Mouse (Mus musculus) liver, embryonic 14.5 days (tissue): ENCODE measurements around the gene Pex16. TPM values are rescaled to one million over a fixed set of nuclear protein-coding genes. Genes with fewer than 3 reads are reported as not detected.

Experiments
- ATAC-seq: fragments of 200-750 bp; cut with Nextera tagmentation; 2 replicates; pipeline ENCODE4 v1.8.0; 2017; ENCODE audit warnings: moderate number of reproducible peaks, mild to moderate bottlenecking, moderate library complexity; ENCODE audit not compliant: insufficient read depth
- DNase-seq, 3 experiments: peaks; one replicate each; pipeline ENCODE4 v3.0.0-alpha.2; 2012 to 2013; ENCODE audit warnings: low read depth in 3 of 3, low spot score in 3 of 3
- H3K27ac ChIP-seq: fragments of 300-500 bp; sonication (generic); 2 replicates; pipeline ENCODE4 v1.5.1; 2014; ENCODE audit warnings: moderate library complexity, mild to moderate bottlenecking, control low read depth, inconsistent platforms
- H3K27me3 ChIP-seq: fragments of 300-500 bp; sonication (generic); 2 replicates; pipeline ENCODE4 v1.6.1; 2014; ENCODE audit warnings: mild to moderate bottlenecking, low read length, moderate library complexity; ENCODE audit not compliant: control insufficient read depth, insufficient read depth
- H3K36me3 ChIP-seq: fragments of 300-500 bp; sonication (generic); replicated peaks from 2 replicates; pipeline ENCODE4 v1.6.1; 2014; ENCODE audit warnings: low read depth; ENCODE audit not compliant: control insufficient read depth, insufficient read depth
- H3K4me1 ChIP-seq, 2 experiments: fragments of 200-500 bp in 1 of 2; fragments of 300-500 bp in 1 of 2; sonication (generic) in 1 of 2; replicated peaks; 2 replicates each; pipeline ENCODE4 v1.6.1; 2012 to 2014; ENCODE audit warnings: antibody characterized with exemption in 1 of 2, inconsistent platforms in 1 of 2, low read length in 1 of 2; ENCODE audit not compliant: control insufficient read depth in 2 of 2, insufficient read depth in 2 of 2
- H3K4me2 ChIP-seq: fragments of 300-500 bp; sonication (generic); 2 replicates; pipeline ENCODE4 v1.6.1; 2014; ENCODE audit warnings: low read depth, mild to moderate bottlenecking, control low read depth, moderate library complexity
- H3K4me3 ChIP-seq, 2 experiments: fragments of 200-500 bp in 1 of 2; fragments of 300-500 bp in 1 of 2; sonication (generic) in 1 of 2; 2 replicates each; pipeline ENCODE4 v1.5.1; 2012 to 2014; ENCODE audit warnings: low read depth in 2 of 2, low read length in 2 of 2, mild to moderate bottlenecking in 2 of 2, control low read depth in 1 of 2, inconsistent platforms in 1 of 2, moderate library complexity in 1 of 2; ENCODE audit not compliant: insufficient read depth in 1 of 2
- H3K9ac ChIP-seq: fragments of 300-500 bp; sonication (generic); replicated peaks from 2 replicates; pipeline ENCODE4 v1.6.1; 2014; ENCODE audit warnings: mild to moderate bottlenecking, control low read depth, moderate library complexity
- H3K9me3 ChIP-seq: fragments of 300-500 bp; sonication (generic); 2 replicates; pipeline ENCODE4 v1.6.1; 2016; ENCODE audit warnings: low read length, mixed read lengths; ENCODE audit not compliant: control insufficient read depth
- CTCF ChIP-seq: IDR thresholded peaks from 2 replicates; pipeline ENCODE4 v1.5.1; 2016; ENCODE audit warnings: antibody characterized with exemption, low read depth, control low read depth
- EP300 ChIP-seq: IDR thresholded peaks from 2 replicates; pipeline ENCODE4 v1.6.1; 2016; ENCODE audit warnings: antibody characterized with exemption, low read depth
- WGBS: fragments of 180-500 bp; shearing (Covaris S2); extraction: QIAGEN DNeasy Blood & Tissue Kit; methylation state at CpG from one replicate; pipeline ENCODE4 v1.1.7; 2014; ENCODE audit not compliant: insufficient replicate concordance; 5-methylcytosine and 5-hydroxymethylcytosine counted together
- polyA plus RNA-seq, 2 experiments: library from polyadenylated mRNA; depleted of rRNA in 1 of 2; stranded (reverse) in 1 of 2; unstranded in 1 of 2; fragments of >200 nt; fragmentation: Nextera tagmentation in 1 of 2; extraction: Ambion mirVana in 1 of 2; gene quantifications; 2 replicates each; pipeline versions ENCODE4 v1.2.1 to v1.2.3; 2012 to 2014

Pex16 gene
- polyA plus RNA-seq, 2 experiments = 15.5 to 19.5 TPM

GRCm38 (mm10) chr2:92381901-92382588 lies 7.6 kb downstream of the Pex16 start, which contains the start of gene 1700029I15Rik:
1700029I15Rik (plus strand) TSS chr2:92382538.
- Histone ChIP-seq H3K27me3 (no peaks in the 10 kb centered on the region; the same call in 1 of the 2 replicates), H3K4me2 (no peak within 1 kb of the TSS), H3K9me3 (no peaks in the 10 kb centered on the region), H3K36me3 (peaks cover 6% of the 10 kb centered on the region; the same call in 1 of the 2 replicates), H3K27ac (no peak within 1 kb of the TSS), H3K9ac (no peak within 1 kb of the TSS), H3K4me1 (no peaks in the 10 kb centered on the region), H3K4me3 (no peak within 1 kb of the TSS)
- TF ChIP-seq CTCF (no peak), EP300 (no peak)
- DNase-seq = no peak
- ATAC-seq = no peak
- WGBS = 70% methylated on average over 5 of the region's 5 CpGs

GRCm38 (mm10) chr2:92382759-92383158 lies 8.3 kb downstream of the Pex16 start:
- no peaks in the 10 kb centered on the region for H3K9me3 ChIP-seq
- H3K36me3 ChIP-seq = peaks cover 6% of the 10 kb centered on the region; the same call in 1 of the 2 replicates
- H3K4me1 ChIP-seq = no peaks in the 10 kb centered on the region
- H3K27me3 ChIP-seq = peaks cover 3% of the 10 kb centered on the region
- TF ChIP-seq EP300 (no peak), CTCF (no peak)
- H3K4me3 ChIP-seq = no peak overlapping the region
- ATAC-seq (no peak), DNase-seq (no peak)
- no peak overlapping the region for H3K9ac ChIP-seq
- H3K4me2 ChIP-seq = no peak overlapping the region
- WGBS = 77% methylated on average over 4 of the region's 4 CpGs
- H3K27ac ChIP-seq = no peak overlapping the region

- H3K9ac ChIP-seq = no peak overlapping the region
- TF ChIP-seq CTCF (no peak), EP300 (no peak)
- DNase-seq (no peak), ATAC-seq (no peak)
- H3K27ac ChIP-seq = no peak overlapping the region
- H3K4me3 ChIP-seq = no peak overlapping the region
- H3K4me1 ChIP-seq = no peaks in the 10 kb centered on the region
- H3K4me2 ChIP-seq = no peak overlapping the region
- H3K27me3 ChIP-seq = peaks cover 17% of the 10 kb centered on the region
- no peaks in the 10 kb centered on the region; the same call in 1 of the 2 replicates for H3K36me3 ChIP-seq
- 31% methylated on average over 4 of the region's 4 CpGs for WGBS
- no peaks in the 10 kb centered on the region for H3K9me3 ChIP-seq
These were observed 9.6 kb downstream of the Pex16 start for GRCm38 (mm10) chr2:92384101-92384500.

GRCm38 (mm10) chr2:92385113-92386051 lies 10.9 kb downstream of the Pex16 start:
- TF ChIP-seq CTCF (no peak), EP300 (no peak)
- 63% methylated on average over 22 of the region's 22 CpGs for WGBS
- no peak overlapping the region for H3K27ac ChIP-seq
- H3K9me3 ChIP-seq = no peaks in the 10 kb centered on the region
- no peak overlapping the region for H3K4me2 ChIP-seq
- no peaks in the 10 kb centered on the region for H3K36me3 ChIP-seq
- H3K9ac ChIP-seq = no peak overlapping the region
- H3K4me3 ChIP-seq = no peak overlapping the region
- DNase-seq = no peak
- H3K4me1 ChIP-seq = peaks cover 0 to 4% of the 10 kb centered on the region in 2 experiments; a peak in 2 of 4 replicates
- ATAC-seq = no peak
- H3K27me3 ChIP-seq = peaks cover 29% of the 10 kb centered on the region
